Mouse (Mus musculus): ENCODE results near the gene Ptprg.

DNA sequence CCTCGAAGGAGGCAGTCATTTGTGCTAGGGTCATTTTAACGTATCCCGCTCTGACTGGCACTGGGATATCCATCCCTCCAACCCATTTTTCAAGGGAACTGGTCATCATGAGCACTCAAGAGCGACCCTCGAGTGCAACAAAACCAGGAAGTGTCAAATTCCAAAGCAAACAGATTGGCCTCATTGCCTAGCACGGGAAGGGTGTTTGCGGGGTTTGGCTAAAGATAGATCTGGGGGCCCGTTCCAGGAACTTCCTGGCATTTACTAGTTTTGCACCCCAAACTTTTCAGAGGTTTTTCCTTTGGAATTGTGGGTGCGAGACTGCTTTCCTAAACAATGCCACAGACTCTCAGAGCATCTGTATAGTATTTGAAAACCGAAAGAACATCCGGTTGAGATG is 1.4 kb upstream of the Ptprg start:
- no peak for TF ChIP-seq CTCF (IDR thresholded peaks at IDR 0.05)
- no peak for TF ChIP-seq POLR2A (IDR thresholded peaks at IDR 0.05; ENCODE audit: insufficient read depth, low read depth, low read length)
- no peak for TF ChIP-seq EP300 (IDR thresholded peaks at IDR 0.05; ENCODE audit: insufficient read depth, low read depth, low read length)
